Mouse (Mus musculus): Measurements from ENCODE around the gene Anxa2.

DNA sequence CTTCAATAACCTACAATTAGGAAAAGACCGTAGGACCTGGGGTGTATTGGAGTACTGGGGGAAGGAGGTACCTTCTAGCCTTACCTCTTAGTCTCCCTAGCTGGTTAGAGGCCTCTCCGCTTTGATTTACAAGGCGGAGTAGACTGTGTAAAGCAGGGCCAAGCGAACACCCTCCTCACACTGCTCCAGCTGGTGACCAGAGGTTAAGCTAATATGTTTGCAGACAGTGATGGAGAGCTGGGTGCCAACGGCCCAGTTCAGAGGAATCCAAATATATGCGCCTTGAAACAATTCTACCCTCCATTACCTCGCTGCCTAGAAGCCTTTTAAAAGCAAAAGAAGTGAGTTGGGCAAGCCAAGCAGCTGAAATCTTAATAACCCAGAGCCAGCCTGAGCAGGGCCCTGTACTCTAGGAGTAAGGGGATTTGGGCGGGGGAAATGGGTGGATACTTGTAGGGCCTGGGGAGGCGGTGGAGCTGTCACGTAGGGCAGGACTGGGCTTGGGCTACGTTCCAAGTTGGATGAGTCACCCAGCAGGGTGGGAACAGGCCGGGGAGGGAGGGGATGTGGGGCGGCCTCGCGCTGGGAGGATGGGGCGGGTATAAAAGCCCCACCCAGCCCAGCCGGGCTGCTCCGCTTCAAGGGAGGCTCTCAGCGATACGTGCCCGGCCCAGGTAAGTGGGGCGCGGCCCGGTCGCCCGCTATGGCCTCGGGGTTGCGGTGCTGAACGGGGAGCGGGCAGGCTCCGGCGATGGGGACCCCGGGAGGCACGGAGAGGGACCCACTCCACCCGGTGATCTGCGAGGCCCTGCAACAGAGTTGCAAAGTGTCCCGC is at the start of gene Anxa2:
- no peak for TF ChIP-seq CTCF (IDR thresholded peaks at IDR 0.05; ENCODE audit: low read depth, low read length)
- TF ChIP-seq GATA1 (IDR thresholded peaks at IDR 0.05; ENCODE audit: borderline replicate concordance, low read length) = no peak
- no peak for TF ChIP-seq POLR2AphosphoS5 (IDR thresholded peaks at IDR 0.05; ENCODE audit: insufficient replicate concordance, low read depth, low read length)
- TF ChIP-seq TAL1 (conservative IDR thresholded peaks at IDR 0.05; ENCODE audit: low read depth, low read length) = no peak

Data from G1E (cell line).